Mouse (Mus musculus) limb, embryonic 10.5 days (tissue): ENCODE measurements around the gene Clasp2. TPM values are rescaled to one million over a fixed set of nuclear protein-coding genes. Genes with fewer than 3 reads are reported as not detected.
A peak's percentile ranks its signal among the peaks of the same experiment; 100 is the strongest.
"Not testable (repeated sequence)": the region's sequence is repeated elsewhere in the genome, so short reads cannot be mapped to it uniquely, and the experiment has no call there.

Source experiments
- DNase-seq: peaks from one replicate; pipeline ENCODE4 v3.0.0-alpha.2; 2017; ENCODE audit warnings: low spot score
- H3K27ac ChIP-seq: fragments of 300-500 bp; sonication (generic); 2 replicates; pipeline ENCODE4 v1.5.1; 2016; ENCODE audit warnings: mild to moderate bottlenecking
- H3K27me3 ChIP-seq: fragments of 300-500 bp; sonication (generic); 2 replicates; pipeline ENCODE4 v1.6.1; 2016; ENCODE audit warnings: low read depth, mild to moderate bottlenecking; ENCODE audit not compliant: poor library complexity, severe bottlenecking
- H3K36me3 ChIP-seq: fragments of 300-500 bp; sonication (generic); 2 replicates; pipeline ENCODE4 v1.6.1; 2016; ENCODE audit warnings: mild to moderate bottlenecking, moderate library complexity
- H3K4me1 ChIP-seq: fragments of 300-500 bp; sonication (generic); 2 replicates; pipeline ENCODE4 v1.6.1; 2016
- H3K4me3 ChIP-seq: fragments of 300-500 bp; sonication (generic); 2 replicates; pipeline ENCODE4 v1.5.1; 2016; ENCODE audit warnings: mild to moderate bottlenecking, moderate library complexity
- H3K9me3 ChIP-seq: fragments of 300-500 bp; sonication (generic); replicated peaks from 2 replicates; pipeline ENCODE4 v1.6.1; 2016; ENCODE audit warnings: mild to moderate bottlenecking
- WGBS: fragments of 180-500 bp; shearing (Covaris S2); methylation state at CpG from one replicate; pipeline ENCODE4 v1.1.7; 2016; 5-methylcytosine and 5-hydroxymethylcytosine counted together
- polyA plus RNA-seq: library from polyadenylated mRNA; unstranded; fragments of >200 nt; fragmentation: Nextera tagmentation; extraction: Ambion mirVana; gene quantifications from 2 replicates; pipeline ENCODE4 v1.2.1, GENCODE M21; 2016

The Clasp2 gene
- polyA plus RNA-seq, 1 experiment from 2014 or later = 31.7 TPM

- H3K4me3 ChIP-seq = no peak overlapping the region
These were observed 21.9 kb downstream of the Clasp2 start for GRCm38 (mm10) chr9:113763123-113763522.

DNA sequence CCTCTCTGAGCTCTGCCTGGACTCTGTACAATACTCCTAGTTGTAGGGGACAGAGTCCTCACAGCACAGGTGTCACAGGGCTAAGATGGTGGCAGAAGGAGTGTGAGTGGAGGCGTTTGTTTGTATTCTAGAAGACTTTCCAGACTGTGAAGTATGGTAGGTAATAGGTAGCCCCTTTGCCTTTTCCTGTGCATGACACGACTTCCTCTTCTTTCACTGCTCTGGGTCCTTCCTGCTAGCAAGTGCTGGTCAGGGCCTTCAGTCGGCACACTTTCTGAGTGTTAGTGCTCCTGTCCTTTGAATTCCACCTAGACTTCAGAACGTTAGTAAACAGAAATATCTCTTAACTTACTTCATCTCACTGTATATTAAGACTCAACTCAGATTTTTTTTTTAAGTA, 29.4 kb downstream of the Clasp2 start:
- Histone ChIP-seq H3K9me3 (no peaks in the 10 kb centered on the region), H3K27ac (no peak overlapping the region), H3K36me3 (peaks cover 44% of the 10 kb centered on the region), H3K4me1 (no peaks in the 10 kb centered on the region), H3K27me3 (no peaks in the 10 kb centered on the region), H3K4me3 (no peak overlapping the region)
- no peak for DNase-seq
- whole genome bisulfite sequencing = 92% methylated on average over 4 of the region's 4 CpGs

More at GRCm38 (mm10) chr9:113763123-113763522, 21.9 kb downstream of the Clasp2 start:
- no peaks in the 10 kb centered on the region for H3K27me3 ChIP-seq
- H3K9me3 ChIP-seq = no peaks in the 10 kb centered on the region
- DNase-seq = no peak
- no peaks in the 10 kb centered on the region for H3K4me1 ChIP-seq
- 93% methylated on average over 4 of the region's 4 CpGs for WGBS
- no peak overlapping the region for H3K27ac ChIP-seq
- H3K36me3 ChIP-seq = peaks cover 42% of the 10 kb centered on the region

DNA sequence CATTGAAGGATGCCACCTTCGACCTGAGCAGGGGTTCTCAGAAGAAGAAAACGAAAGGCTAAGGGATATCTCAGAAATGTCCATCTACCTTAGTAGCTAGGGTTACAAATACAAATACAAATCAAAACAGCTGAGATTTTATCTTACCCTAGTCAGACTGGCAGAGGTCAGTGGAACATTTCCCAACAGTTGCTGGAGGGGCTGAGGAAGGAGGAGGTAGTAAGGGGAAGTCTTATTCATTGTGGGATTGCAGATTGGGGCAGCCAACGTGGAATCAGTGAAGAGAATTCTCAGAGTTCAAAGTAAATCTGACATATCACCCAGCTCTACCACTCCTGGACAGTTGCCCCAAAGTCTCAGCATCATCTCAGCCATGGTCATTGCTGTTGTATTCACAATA, 39.6 kb downstream of the Clasp2 start:
- Histone ChIP-seq H3K27ac (no peak overlapping the region), H3K9me3 (no peaks in the 10 kb centered on the region), H3K36me3 (peaks cover 16% of the 10 kb centered on the region; the same call in 1 of the 2 replicates), H3K27me3 (no peaks in the 10 kb centered on the region), H3K4me3 (no peak overlapping the region), H3K4me1 (no peaks in the 10 kb centered on the region)
- WGBS = 94% methylated on average over 3 of the region's 3 CpGs
- DNase-seq = no peak

GRCm38 (mm10) chr9:113782362-113783005, 41.2 kb downstream of the Clasp2 start:
- no peak for DNase-seq
- H3K4me3 ChIP-seq = no peak overlapping the region
- H3K27ac ChIP-seq = no peak overlapping the region
- 91% methylated on average over 4 of the region's 4 CpGs for WGBS
- H3K36me3 ChIP-seq = peaks cover 16% of the 10 kb centered on the region; the same call in 1 of the 2 replicates
- no peaks in the 10 kb centered on the region for H3K4me1 ChIP-seq
- H3K27me3 ChIP-seq = no peaks in the 10 kb centered on the region
- no peaks in the 10 kb centered on the region for H3K9me3 ChIP-seq

DNA sequence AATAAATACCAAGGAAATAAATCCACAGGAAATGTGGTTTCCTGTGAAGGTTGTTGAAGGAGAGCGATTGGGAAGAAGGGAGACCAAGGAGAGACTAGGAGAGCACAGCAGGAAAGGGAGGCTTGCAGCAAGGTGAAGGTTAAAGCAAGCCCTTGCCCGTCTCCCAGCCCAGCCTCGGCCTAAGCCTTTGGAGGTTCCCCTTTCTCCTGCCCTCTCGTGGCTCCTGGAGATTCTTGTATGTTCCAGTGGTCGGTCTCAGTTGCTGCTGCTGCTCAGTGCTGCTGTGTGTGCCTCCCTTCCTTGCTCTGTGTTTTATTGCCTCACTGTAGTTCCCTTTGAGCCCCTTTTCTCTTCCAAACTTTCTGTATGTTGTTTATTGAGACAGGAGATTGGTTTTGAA, 42.4 kb downstream of the Clasp2 start:
- 70% methylated on average over 5 of the region's 5 CpGs for WGBS
- H3K27me3 ChIP-seq = no peaks in the 10 kb centered on the region

GRCm38 (mm10) chr9:113789283-113789682, 48.0 kb downstream of the Clasp2 start:
- DNase-seq, H3K36me3 ChIP-seq, H3K4me3 ChIP-seq, H3K9me3 ChIP-seq, H3K27ac ChIP-seq, H3K27me3 ChIP-seq: not testable (repeated sequence)
- WGBS = 35% methylated on average over 6 of the region's 6 CpGs
- peaks cover 21% of the 10 kb centered on the region for H3K4me1 ChIP-seq

More for the DNA sequence above, 42.4 kb downstream of the Clasp2 start:
- Histone ChIP-seq H3K27ac (no peak overlapping the region), H3K36me3 (peaks cover 16% of the 10 kb centered on the region; the same call in 1 of the 2 replicates), H3K9me3 (no peaks in the 10 kb centered on the region), H3K4me3 (no peak overlapping the region), H3K4me1 (no peaks in the 10 kb centered on the region)
- DNase-seq = no peak

DNA sequence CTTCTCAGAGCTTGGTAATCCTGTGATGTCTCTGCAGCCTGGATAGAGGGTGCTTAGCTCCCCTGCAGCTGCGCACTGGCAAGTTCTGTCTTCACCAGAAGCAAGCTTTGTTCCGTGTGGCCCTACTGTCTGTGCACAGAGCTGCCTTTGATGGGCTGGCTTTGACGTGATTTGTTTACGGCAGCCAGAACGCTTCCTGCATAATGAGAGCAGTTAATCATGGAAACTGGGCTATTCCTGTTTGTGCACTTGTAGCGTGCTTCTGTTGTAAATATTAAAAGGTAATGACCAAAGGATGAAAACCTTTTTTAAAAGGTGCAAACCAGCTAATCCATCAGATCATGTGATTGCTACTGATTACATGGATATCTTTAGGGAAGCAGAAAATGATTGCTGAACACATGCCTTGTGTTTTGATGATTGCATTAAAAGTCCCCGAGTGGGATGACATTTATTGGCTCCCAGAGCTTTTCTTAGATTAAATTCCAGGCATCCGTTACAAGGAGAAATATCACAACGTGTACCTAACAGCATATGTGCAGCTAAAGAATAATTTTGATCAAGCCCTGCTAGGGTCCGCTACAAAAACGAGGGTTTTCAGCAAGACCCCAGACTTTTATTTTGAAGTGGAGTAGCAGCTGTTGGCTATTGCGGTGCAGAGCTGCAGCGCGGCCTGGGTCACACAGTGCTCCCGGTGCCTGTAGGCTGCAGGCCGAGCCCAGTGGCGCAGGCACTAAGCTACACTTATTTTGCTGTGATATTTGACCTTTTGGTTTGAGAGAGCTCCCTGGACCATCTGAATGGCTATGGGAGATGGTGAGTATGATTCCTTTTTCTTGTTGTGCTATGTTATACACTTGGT, 51.6 kb downstream of the Clasp2 start:
- Histone ChIP-seq H3K4me1 (peaks cover 21% of the 10 kb centered on the region), H3K27ac (peak overlapping the region; percentile 76), H3K27me3 (no peaks in the 10 kb centered on the region), H3K4me3 (peak overlapping the region; percentile 48), H3K36me3 (no peaks in the 10 kb centered on the region), H3K9me3 (no peaks in the 10 kb centered on the region)
- peak; percentile 75 for DNase-seq
- WGBS = 2% methylated on average over 17 of the region's 17 CpGs

DNA sequence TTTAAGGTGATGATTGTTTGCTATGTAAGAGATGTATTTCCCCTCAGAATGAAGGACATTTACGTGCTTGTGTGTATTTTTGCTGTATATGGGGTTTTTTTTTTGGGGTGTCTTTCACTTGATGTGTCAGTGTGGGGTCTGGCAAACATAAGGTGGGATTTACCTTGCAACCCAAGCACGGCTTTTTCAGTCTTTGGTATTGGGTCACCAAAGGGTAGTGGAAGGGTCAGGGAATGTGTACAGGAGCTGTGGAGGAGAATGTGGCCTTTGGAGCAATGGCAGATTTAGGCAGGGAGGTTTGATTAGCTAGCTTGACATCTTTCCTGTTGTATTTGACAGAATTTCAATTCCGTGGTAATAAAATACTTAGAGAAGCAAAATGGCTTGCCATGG, 52.2 kb downstream of the Clasp2 start:
- H3K27ac ChIP-seq = peak overlapping the region; percentile 76
- no peak for DNase-seq
- peak overlapping the region; percentile 48 for H3K4me3 ChIP-seq
- 43% methylated on average over 3 of the region's 3 CpGs for WGBS
- H3K4me1 ChIP-seq = peaks cover 21% of the 10 kb centered on the region
- no peaks in the 10 kb centered on the region for H3K9me3 ChIP-seq
- no peaks in the 10 kb centered on the region for H3K36me3 ChIP-seq
- no peaks in the 10 kb centered on the region for H3K27me3 ChIP-seq

DNA sequence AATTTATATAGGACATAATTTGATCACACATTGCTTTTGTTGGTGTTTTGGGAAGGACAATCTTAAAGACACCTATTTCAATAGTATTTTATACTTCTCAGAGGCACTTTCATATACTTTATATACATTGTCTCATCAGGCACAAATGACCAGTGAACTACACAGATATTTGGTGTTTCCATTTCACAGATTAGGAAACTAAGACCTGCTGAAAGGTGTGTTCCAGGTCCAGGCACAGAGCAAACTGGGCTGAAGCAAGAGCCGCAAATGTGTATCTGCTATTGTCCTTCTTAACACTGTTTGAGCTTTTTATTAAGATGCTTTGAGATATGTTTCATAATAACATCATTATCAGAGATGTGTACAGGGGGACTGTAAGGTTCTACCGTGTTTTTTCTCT, 52.7 kb downstream of the Clasp2 start:
- H3K4me3 ChIP-seq = no peak overlapping the region
- WGBS = 96% methylated on average over 2 of the region's 2 CpGs
- peaks cover 21% of the 10 kb centered on the region for H3K4me1 ChIP-seq

GRCm38 (mm10) chr9:113797206-113797605, 55.9 kb downstream of the Clasp2 start:
- H3K4me1 ChIP-seq = peaks cover 12% of the 10 kb centered on the region
- WGBS = 85% methylated on average over 5 of the region's 5 CpGs
- no peaks in the 10 kb centered on the region for H3K9me3 ChIP-seq
- H3K36me3 ChIP-seq = no peaks in the 10 kb centered on the region
- no peak overlapping the region for H3K4me3 ChIP-seq
- no peak for DNase-seq
- no peaks in the 10 kb centered on the region for H3K27me3 ChIP-seq
- no peak overlapping the region for H3K27ac ChIP-seq

More for the DNA sequence above, 52.7 kb downstream of the Clasp2 start:
- DNase-seq = no peak
- Histone ChIP-seq H3K27me3 (no peaks in the 10 kb centered on the region), H3K27ac (no peak overlapping the region), H3K36me3 (no peaks in the 10 kb centered on the region), H3K9me3 (no peaks in the 10 kb centered on the region)

DNA sequence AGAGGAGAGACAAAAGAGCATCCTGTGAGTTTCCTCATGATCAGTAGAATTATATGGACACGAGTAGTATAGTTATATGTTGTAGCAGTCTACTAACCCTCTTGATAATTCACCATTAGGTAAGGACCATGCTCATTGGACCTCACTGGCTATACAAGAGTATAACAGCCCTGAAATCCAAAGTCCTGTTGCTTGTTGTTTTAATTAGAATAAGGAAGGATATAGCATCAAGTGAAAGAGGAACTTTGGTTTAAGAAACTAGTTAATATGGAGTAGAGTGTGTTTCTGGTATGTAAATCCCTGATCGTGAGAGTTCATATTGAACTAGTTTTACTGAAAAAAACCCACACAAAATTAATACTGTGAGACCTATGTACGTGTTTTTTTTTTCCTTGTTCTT, 59.4 kb downstream of the Clasp2 start:
- WGBS = 88% methylated on average over 3 of the region's 3 CpGs
- Histone ChIP-seq H3K4me1 (no peaks in the 10 kb centered on the region), H3K27ac (no peak overlapping the region), H3K36me3 (no peaks in the 10 kb centered on the region), H3K27me3 (no peaks in the 10 kb centered on the region), H3K9me3 (no peaks in the 10 kb centered on the region), H3K4me3 (no peak overlapping the region)
- no peak for DNase-seq

DNA sequence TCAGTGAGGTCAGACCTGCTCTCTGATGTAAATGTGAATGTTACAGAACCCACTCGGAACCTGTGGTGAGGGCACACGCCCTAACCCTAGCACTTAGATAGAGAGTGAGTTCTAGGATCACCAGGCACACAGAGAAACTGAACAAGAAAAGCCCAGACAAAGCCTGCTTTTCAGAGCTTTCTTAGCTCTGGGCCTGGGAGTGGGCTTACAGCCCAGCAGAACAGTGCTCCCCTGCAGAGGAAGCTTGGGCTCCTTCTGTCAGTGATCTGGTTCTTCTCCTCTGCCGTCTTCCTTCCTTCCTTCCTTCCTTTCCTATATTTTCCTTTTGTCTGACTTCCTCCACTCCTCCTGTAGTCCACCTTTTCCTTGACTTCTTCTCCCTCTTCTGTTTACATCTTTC, 61.5 kb downstream of the Clasp2 start:
- DNase-seq = no peak
- Histone ChIP-seq H3K27me3 (no peaks in the 10 kb centered on the region), H3K4me1 (no peaks in the 10 kb centered on the region), H3K27ac (no peak overlapping the region), H3K36me3 (0 out of 2 replicates have a peak, but pooled peaks cover 2% of the 10 kb centered on the region), H3K4me3 (no peak overlapping the region), H3K9me3 (no peaks in the 10 kb centered on the region)
- 75% methylated on average over 3 of the region's 3 CpGs for WGBS

- DNase-seq = no peak
- Histone ChIP-seq H3K9me3 (no peaks in the 10 kb centered on the region), H3K27ac (no peak overlapping the region), H3K36me3 (0 out of 2 replicates have a peak, but pooled peaks cover 2% of the 10 kb centered on the region), H3K4me3 (no peak overlapping the region), H3K4me1 (no peaks in the 10 kb centered on the region), H3K27me3 (no peaks in the 10 kb centered on the region)
- 90% methylated on average over 2 of the region's 2 CpGs for WGBS
These were observed 62.5 kb downstream of the Clasp2 start for GRCm38 (mm10) chr9:113803751-113804150.
